28 mouse cellular contexts compared by ENCODE assay signal in the genomic region with DNA sequence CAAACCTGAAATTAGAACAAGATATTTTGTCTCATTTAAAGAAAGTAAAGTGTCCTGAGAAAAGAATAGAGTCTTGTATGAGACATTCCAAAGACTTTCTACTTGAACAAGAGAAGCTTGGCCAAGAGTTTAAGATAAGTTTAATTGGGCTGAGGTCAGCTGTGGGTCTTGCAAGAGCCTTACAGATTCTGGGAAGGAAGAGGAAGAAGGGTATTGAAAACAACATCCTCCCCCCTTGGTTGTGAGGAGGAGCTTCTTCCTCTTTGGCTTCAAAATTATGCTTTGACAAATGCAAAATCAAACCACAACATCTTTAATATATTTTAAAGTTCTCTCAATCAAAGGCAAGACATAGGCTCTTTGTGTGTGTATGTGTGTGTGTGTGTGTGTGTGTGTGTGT. TPM values are rescaled to one million over a fixed set of nuclear protein-coding genes. Genes with fewer than 3 reads are reported as not detected.
DNase-seq lines count a peak whose midpoint lies in the region; ATAC-seq and TF ChIP-seq lines count a peak whose summit lies in the region.
"Had no signal": no experiment of that assay in that cellular context is flagged by ENCODE, and none has a peak within 500 bp of the region (broad histone marks: within the 10 kb centered on the region; RNA-seq: fewer than 3 reads in every experiment).

No protein-coding gene starts in this region.

- DNase-seq in lung, postnatal 36 days, result peak; percentile 4
- no peak for DNase-seq in lung, postnatal 14 days
- peak; percentile 6 for DNase-seq in splenic B cell, adult 2 months (ENCODE audit: low read depth, low spot score)
- DNase-seq in layer of hippocampus, adult 2 months (ENCODE audit: low spot score in 2 of 2), result no peak
- DNase-seq in cerebellum, postnatal 10 days, result no peak
- DNase-seq in left cerebral cortex, adult 2 months (ENCODE audit: extremely low spot score in 1 of 2, low spot score in 2 of 2), result no peak
- DNase-seq: adrenal gland, adult 2 months; adrenal gland, postnatal 14 days; cerebellum, adult 18-20 months; cerebellum, adult 9-10 months; cerebellum, postnatal 25 days; forebrain, postnatal 0 days; gastrocnemius, adult 2 months; gastrocnemius, postnatal 14 days; heart, adult 18-20 months; heart, postnatal 10 days; heart, postnatal 36 days had no signal

- no peaks in the 10 kb centered on the region for H3K36me3 ChIP-seq in splenic B cell, adult 2 months (ENCODE audit: control insufficient read depth, insufficient read depth, low read length, poor library complexity, severe bottlenecking)
- H3K36me3 ChIP-seq: forebrain, embryonic 10.5 days; heart, embryonic 12.5 days; heart, embryonic 15.5 days had no signal

- no peak overlapping the region for H3K27ac ChIP-seq in layer of hippocampus, adult 2 months
- H3K27ac ChIP-seq in left cerebral cortex, adult 2 months, result no peak overlapping the region
- H3K27ac ChIP-seq: forebrain, embryonic 10.5 days; forebrain, embryonic 13.5 days; gastrocnemius, adult 2 months; heart, embryonic 15.5 days; hindbrain, embryonic 14.5 days; hindbrain, postnatal 0 days had no signal

- 0 out of 2 replicates have a peak, but pooled peaks have one; percentile 45 for ATAC-seq in common myeloid progenitor, adult 5-6 weeks (replicated peaks; ENCODE audit: low read depth, poor library complexity, severe bottlenecking)
- peak; percentile 71 for ATAC-seq in megakaryocyte, adult 5-6 weeks (ENCODE audit: poor library complexity, severe bottlenecking)
- ATAC-seq: CD4-positive, CD25-positive, alpha-beta regulatory T cell, adult 4 months; forebrain, embryonic 13.5 days; forebrain, postnatal 0 days; hindbrain, postnatal 0 days had no signal

- no peak overlapping the region for H3K4me3 ChIP-seq in layer of hippocampus, adult 2 months
- H3K4me3 ChIP-seq in left cerebral cortex, adult 2 months, result no peak overlapping the region
- H3K4me3 ChIP-seq: forebrain, embryonic 10.5 days; forebrain, embryonic 13.5 days; gastrocnemius, adult 2 months; heart, embryonic 12.5 days; heart, embryonic 15.5 days had no signal

- no peak for TF ChIP-seq CTCF in layer of hippocampus, adult 2 months (conservative IDR thresholded peaks at IDR 0.05)
- no peak for TF ChIP-seq CTCF in left cerebral cortex, adult 2 months (IDR thresholded peaks at IDR 0.05)

- intact Hi-C loops in left cerebral cortex, adult 2 months (cut with DNase I), result no loop called here

- H3K27me3 ChIP-seq in splenic B cell, adult 2 months (ENCODE audit: control insufficient read depth, insufficient read depth, low read length, poor library complexity, severe bottlenecking), result no peaks in the 10 kb centered on the region
- H3K27me3 ChIP-seq: forebrain, embryonic 13.5 days; heart, embryonic 12.5 days; heart, embryonic 15.5 days had no signal

RNA-seq across cellular contexts. Expression of a gene that starts 30.1 kb away (rescaled TPM):
- 0.46 and 6.8 TPM in 2 replicates for total RNA-seq in common myeloid progenitor, adult 5-6 weeks (2017)
- total RNA-seq in megakaryocyte, adult 5-6 weeks (2015), result 23.1 and 30.4 TPM in 2 replicates
- total RNA-seq in megakaryocyte, adult 5-6 weeks (2017), result 18.1 and 27.9 TPM in 2 replicates
- under 1 TPM; 0.15 to 0.77 TPM for total RNA-seq in layer of hippocampus, adult 2 months (2021)
- under 1 TPM; 0.21 to 0.25 TPM for total RNA-seq in left cerebral cortex, adult 2 months (2021)

RNA-seq across cellular contexts. Expression of a gene that starts 50.6 kb away (rescaled TPM):
- not detected in 2 replicates for total RNA-seq in common myeloid progenitor, adult 5-6 weeks (2017)
- 0.60 TPM in 1 of 2 replicates, not detected in the other for total RNA-seq in megakaryocyte, adult 5-6 weeks (2015)
- total RNA-seq in megakaryocyte, adult 5-6 weeks (2017), result 0.57 and 0.62 TPM in 2 replicates
- total RNA-seq in layer of hippocampus, adult 2 months (2021), result under 1 TPM in 1 of 2 experiments, not detected in 1; 0.20 TPM
- total RNA-seq in left cerebral cortex, adult 2 months (2021), result under 1 TPM; 0.25 to 0.26 TPM
- total RNA-seq: adrenal gland, adult 2 months; adrenal gland, postnatal 14 days; adrenal gland, postnatal 4 days; forebrain, postnatal 0 days; gastrocnemius, adult 2 months; gastrocnemius, postnatal 14 days; heart, adult 18-20 months; heart, postnatal 10 days; heart, postnatal 36 days; MEL had no signal

Comparison
In these comparisons a context has a peak if more than half of its experiments do, and no peak if none do; other contexts are left out.
1. DNase-seq: peak in lung, postnatal 36 days (single experiment) and splenic B cell, adult 2 months (single experiment); none in lung, postnatal 14 days (single experiment), layer of hippocampus, adult 2 months (0 of 2), cerebellum, postnatal 10 days (0 of 2) and left cerebral cortex, adult 2 months (0 of 2).